Mouse (Mus musculus): ENCODE data around the gene Specc1l. TPM values are rescaled to one million over a fixed set of nuclear protein-coding genes. Genes with fewer than 3 reads are reported as not detected.
"Not testable (repeated sequence)": the region's sequence is repeated elsewhere in the genome, so short reads cannot be mapped to it uniquely, and the experiment has no call there.

Specc1l gene
- polyA plus RNA-seq, 1 experiment from 2014 or later = 30.9 TPM

DNA sequence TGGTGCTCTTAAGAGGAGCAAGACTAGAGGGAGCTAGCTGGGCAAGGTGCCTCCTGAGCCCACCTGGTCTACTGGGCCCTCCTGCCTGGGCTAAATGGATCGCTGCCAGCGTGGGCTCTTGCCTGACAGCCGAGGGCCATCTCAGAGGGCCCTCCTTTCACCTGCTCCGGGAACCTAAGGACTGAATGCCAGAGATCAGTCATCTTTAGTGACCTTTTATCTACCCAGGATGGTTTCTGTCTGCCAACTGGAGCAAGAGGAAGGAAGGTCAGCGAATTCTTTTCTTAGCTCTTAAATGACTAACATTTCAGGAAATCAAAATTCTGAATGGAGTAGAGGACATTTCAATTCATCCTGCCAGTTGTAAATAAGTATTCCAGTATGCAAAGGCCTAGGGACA lies 138.7 kb downstream of the Specc1l start:
- Histone ChIP-seq H3K27ac (replicated peaks; ENCODE audit: low read depth, low read length) (no peak overlapping the region), H3K27me3 (ENCODE audit: control insufficient read depth, insufficient read depth, low read length) (no peaks in the 10 kb centered on the region), H3K4me1 (ENCODE audit: control insufficient read depth, insufficient read depth, low read length) (no peaks in the 10 kb centered on the region), H3K4me2 (ENCODE audit: low read length) (no peak overlapping the region), H3K9me3 (ENCODE audit: control insufficient read depth, low read length) (no peaks in the 10 kb centered on the region), H3K4me3 (replicated peaks; ENCODE audit: low read depth, low read length) (no peak overlapping the region), H3K36me3 (ENCODE audit: control insufficient read depth, insufficient read depth, low read length) (no peaks in the 10 kb centered on the region), H3K9ac (replicated peaks; ENCODE audit: low read length) (no peak overlapping the region)
- ATAC-seq (ENCODE audit: low FRiP score, low TSS enrichment) (no peak), DNase-seq (no peak)
- 88% methylated on average over 5 of the region's 5 CpGs for WGBS

- Histone ChIP-seq H3K4me3 (replicated peaks; ENCODE audit: low read depth, low read length) (no peak overlapping the region), H3K9ac (replicated peaks; ENCODE audit: low read length) (no peak overlapping the region), H3K36me3 (ENCODE audit: control insufficient read depth, insufficient read depth, low read length) (no peaks in the 10 kb centered on the region), H3K27me3 (ENCODE audit: control insufficient read depth, insufficient read depth, low read length) (no peaks in the 10 kb centered on the region), H3K4me2 (ENCODE audit: low read length) (no peak overlapping the region), H3K9me3 (ENCODE audit: control insufficient read depth, low read length) (no peaks in the 10 kb centered on the region), H3K27ac (replicated peaks; ENCODE audit: low read depth, low read length) (no peak overlapping the region), H3K4me1 (ENCODE audit: control insufficient read depth, insufficient read depth, low read length) (no peaks in the 10 kb centered on the region)
- DNase-seq = no peak
- ATAC-seq (ENCODE audit: low FRiP score, low TSS enrichment) = no peak
- WGBS = 96% methylated on average over 12 of the region's 12 CpGs
These were observed 140.7 kb downstream of the Specc1l start for GRCm38 (mm10) chr10:75352541-75352940.

DNA sequence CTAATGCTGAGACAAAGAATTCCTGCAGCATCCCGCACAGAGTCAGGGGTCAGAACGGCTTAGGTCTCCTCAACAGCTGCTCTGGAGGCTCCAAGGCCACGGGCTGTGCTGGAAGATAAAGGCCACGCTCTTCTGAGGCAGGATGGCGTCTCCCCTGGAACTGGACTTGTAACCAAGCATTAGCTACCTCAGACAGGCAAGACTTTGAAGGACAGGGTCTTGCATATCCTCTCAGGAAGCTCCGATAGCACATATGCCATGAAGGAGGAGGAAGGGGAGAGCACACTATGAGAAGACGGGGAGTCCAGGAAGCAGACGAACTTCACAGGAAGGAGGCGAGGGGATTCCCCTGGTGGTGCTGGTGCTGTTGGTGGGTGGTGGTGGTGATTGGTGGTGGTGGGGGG lies 142.0 kb downstream of the Specc1l start:
- DNase-seq; H3K4me2 ChIP-seq (ENCODE audit: low read length); H3K9ac ChIP-seq (replicated peaks; ENCODE audit: low read length); ATAC-seq (ENCODE audit: low FRiP score, low TSS enrichment); H3K4me1 ChIP-seq (ENCODE audit: control insufficient read depth, insufficient read depth, low read length); H3K27me3 ChIP-seq (ENCODE audit: control insufficient read depth, insufficient read depth, low read length); H3K27ac ChIP-seq (replicated peaks; ENCODE audit: low read depth, low read length); H3K36me3 ChIP-seq (ENCODE audit: control insufficient read depth, insufficient read depth, low read length); H3K9me3 ChIP-seq (ENCODE audit: control insufficient read depth, low read length); H3K4me3 ChIP-seq (replicated peaks; ENCODE audit: low read depth, low read length): not testable (repeated sequence)
- 47% methylated on average over 7 of the region's 9 CpGs for WGBS

- DNase-seq (no peak), ATAC-seq (ENCODE audit: low FRiP score, low TSS enrichment) (no peak)
- 86% methylated on average over 4 of the region's 4 CpGs for WGBS
- Histone ChIP-seq H3K4me2 (ENCODE audit: low read length) (no peak overlapping the region), H3K4me3 (replicated peaks; ENCODE audit: low read depth, low read length) (no peak overlapping the region), H3K9me3 (ENCODE audit: control insufficient read depth, low read length) (no peaks in the 10 kb centered on the region), H3K27ac (replicated peaks; ENCODE audit: low read depth, low read length) (no peak overlapping the region), H3K36me3 (ENCODE audit: control insufficient read depth, insufficient read depth, low read length) (no peaks in the 10 kb centered on the region), H3K27me3 (ENCODE audit: control insufficient read depth, insufficient read depth, low read length) (no peaks in the 10 kb centered on the region), H3K9ac (replicated peaks; ENCODE audit: low read length) (no peak overlapping the region), H3K4me1 (ENCODE audit: control insufficient read depth, insufficient read depth, low read length) (no peaks in the 10 kb centered on the region)
These were observed 143.5 kb downstream of the Specc1l start for GRCm38 (mm10) chr10:75355341-75355740.

Other genes with a start within 250 kb of the Specc1l start
- gene Gnaz, start 244.9 kb upstream of the Specc1l start, polyA plus RNA-seq (2014; fragmentation: Nextera tagmentation; extraction: Ambion mirVana) = 60.6 and 82.2 TPM in 2 replicates
- 0.68 and 1.2 TPM in 2 replicates for gene Rsph14, start 179.5 kb upstream of the Specc1l start, polyA plus RNA-seq (2014; fragmentation: Nextera tagmentation; extraction: Ambion mirVana)
- gene Rab36, start 175.0 kb upstream of the Specc1l start, polyA plus RNA-seq (2014; fragmentation: Nextera tagmentation; extraction: Ambion mirVana) = 14.3 and 16.1 TPM in 2 replicates
- 20.9 and 22.8 TPM in 2 replicates for gene Bcr, start 151.5 kb upstream of the Specc1l start, polyA plus RNA-seq (2014; fragmentation: Nextera tagmentation; extraction: Ambion mirVana)
- gene Adora2a, start 104.8 kb downstream of the Specc1l start, polyA plus RNA-seq (2014; fragmentation: Nextera tagmentation; extraction: Ambion mirVana) = 3.7 and 5.1 TPM in 2 replicates
- 0.11 TPM in 1 of 2 replicates, not detected in the other for gene Upb1, start 189.0 kb downstream of the Specc1l start, polyA plus RNA-seq (2014; fragmentation: Nextera tagmentation; extraction: Ambion mirVana)